Mouse (Mus musculus) E14TG2a.4 (cell line): ENCODE data around the gene Arhgef2.
"Not testable (repeated sequence)": the region's sequence is repeated elsewhere in the genome, so short reads cannot be mapped to it uniquely, and the experiment has no call there.

Source experiments
- H3K27me3 ChIP-seq: 2 replicates; pipeline ENCODE4 v1.6.1; 2014; ENCODE audit warnings: low read length, control low read depth; ENCODE audit not compliant: insufficient read depth
- H3K36me3 ChIP-seq: 2 replicates; pipeline ENCODE4 v1.6.1; 2014; ENCODE audit warnings: low read length, control low read depth; ENCODE audit not compliant: insufficient read depth
- H3K4me1 ChIP-seq: replicated peaks from 2 replicates; pipeline ENCODE4 v1.6.1; 2014; ENCODE audit warnings: low read depth, low read length, control low read depth
- H3K4me3 ChIP-seq: replicated peaks from 2 replicates; pipeline ENCODE4 v1.5.1; 2014; ENCODE audit warnings: mild to moderate bottlenecking, low read length
- H3K9me3 ChIP-seq: 2 replicates; pipeline ENCODE4 v1.6.1; 2014; ENCODE audit warnings: low read length, control low read depth
- CTCF ChIP-seq: conservative IDR thresholded peaks from 2 replicates; pipeline ENCODE4 v1.5.1; 2014; ENCODE audit warnings: low read length
- NANOG ChIP-seq: IDR thresholded peaks from 2 replicates; pipeline ENCODE4 v1.6.1; 2014; ENCODE audit warnings: borderline replicate concordance, low read length, mixed read lengths
- POU5F1 ChIP-seq: IDR thresholded peaks from 2 replicates; pipeline ENCODE4 v1.6.1; 2014; ENCODE audit warnings: low read length, borderline replicate concordance

The Arhgef2 gene

GRCm38 (mm10) chr3:88593893-88594580 is 11.7 kb upstream of the Arhgef2 start:
- TF ChIP-seq CTCF (no peak), POU5F1 (no peak), NANOG (no peak)
- peaks cover 66% of the 10 kb centered on the region for H3K4me1 ChIP-seq

GRCm38 (mm10) chr3:88596547-88596946 is 9.2 kb upstream of the Arhgef2 start:
- H3K27me3 ChIP-seq, H3K9me3 ChIP-seq, H3K36me3 ChIP-seq, H3K4me3 ChIP-seq: not testable (repeated sequence)
- peaks cover 45% of the 10 kb centered on the region for H3K4me1 ChIP-seq

More at GRCm38 (mm10) chr3:88593893-88594580, 11.7 kb upstream of the Arhgef2 start:
- Histone ChIP-seq H3K9me3 (no peaks in the 10 kb centered on the region), H3K4me3 (no peak overlapping the region), H3K27me3 (no peaks in the 10 kb centered on the region), H3K36me3 (peaks cover 24% of the 10 kb centered on the region)

DNA sequence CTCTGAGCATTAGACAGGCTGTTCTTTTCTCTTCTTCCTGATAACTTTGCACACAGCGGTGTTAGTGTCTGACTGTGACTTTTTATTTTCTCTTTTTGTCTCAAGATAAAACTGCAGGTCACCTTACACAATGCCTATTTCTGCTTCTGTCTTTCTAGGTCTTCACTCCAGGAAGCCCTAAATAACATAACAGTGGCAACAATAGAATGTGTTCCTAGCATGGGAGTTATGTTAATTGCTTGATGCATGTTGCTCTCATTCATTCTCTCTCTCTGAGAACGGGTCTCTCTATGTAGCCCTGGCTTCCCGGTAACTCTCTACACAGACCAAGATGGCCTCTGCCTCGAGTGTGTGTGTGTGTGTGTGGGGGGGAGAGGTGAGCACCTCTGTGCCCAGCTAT is 3.3 kb upstream of the Arhgef2 start:
- H3K4me3 ChIP-seq = no peak overlapping the region
- no peaks in the 10 kb centered on the region for H3K27me3 ChIP-seq
- H3K9me3 ChIP-seq = no peaks in the 10 kb centered on the region
- H3K4me1 ChIP-seq = peaks cover 54% of the 10 kb centered on the region
- H3K36me3 ChIP-seq = no peaks in the 10 kb centered on the region
- TF ChIP-seq POU5F1 = 0 out of 2 replicates have a peak, but pooled peaks have one; percentile 22
- no peak for TF ChIP-seq CTCF
- TF ChIP-seq NANOG = peak; percentile 65; the same call in 1 of the 2 replicates

GRCm38 (mm10) chr3:88603714-88604161 is 2.0 kb upstream of the Arhgef2 start:
- Histone ChIP-seq H3K4me3 (no peak overlapping the region), H3K27me3 (no peaks in the 10 kb centered on the region), H3K36me3 (no peaks in the 10 kb centered on the region), H3K4me1 (peaks cover 62% of the 10 kb centered on the region), H3K9me3 (no peaks in the 10 kb centered on the region)
- TF ChIP-seq CTCF (peak; percentile 92), POU5F1 (no peak)

GRCm38 (mm10) chr3:88604863-88605262 is 903 bp upstream of the Arhgef2 start:
- no peaks in the 10 kb centered on the region for H3K36me3 ChIP-seq
- TF ChIP-seq CTCF (no peak), NANOG (no peak), POU5F1 (no peak)
- H3K9me3 ChIP-seq = no peaks in the 10 kb centered on the region
- no peaks in the 10 kb centered on the region for H3K27me3 ChIP-seq
- peaks cover 62% of the 10 kb centered on the region for H3K4me1 ChIP-seq
- H3K4me3 ChIP-seq = no peak overlapping the region

GRCm38 (mm10) chr3:88607065-88607757 is 1.4 kb downstream of the Arhgef2 start:
- no peaks in the 10 kb centered on the region for H3K9me3 ChIP-seq
- no peaks in the 10 kb centered on the region for H3K27me3 ChIP-seq
- peaks cover 53% of the 10 kb centered on the region for H3K4me1 ChIP-seq
- no peaks in the 10 kb centered on the region for H3K36me3 ChIP-seq
- TF ChIP-seq NANOG (no peak), POU5F1 (no peak), CTCF (peak; percentile 100)
- peak overlapping the region; percentile 74 for H3K4me3 ChIP-seq

- peak overlapping the region; percentile 74 for H3K4me3 ChIP-seq
- no peaks in the 10 kb centered on the region for H3K27me3 ChIP-seq
- no peak for TF ChIP-seq NANOG
- no peak for TF ChIP-seq POU5F1
- H3K36me3 ChIP-seq = no peaks in the 10 kb centered on the region
- H3K4me1 ChIP-seq = peaks cover 47% of the 10 kb centered on the region
- H3K9me3 ChIP-seq = no peaks in the 10 kb centered on the region
Measured at GRCm38 (mm10) chr3:88607758-88608138, 2.0 kb downstream of the Arhgef2 start.

DNA sequence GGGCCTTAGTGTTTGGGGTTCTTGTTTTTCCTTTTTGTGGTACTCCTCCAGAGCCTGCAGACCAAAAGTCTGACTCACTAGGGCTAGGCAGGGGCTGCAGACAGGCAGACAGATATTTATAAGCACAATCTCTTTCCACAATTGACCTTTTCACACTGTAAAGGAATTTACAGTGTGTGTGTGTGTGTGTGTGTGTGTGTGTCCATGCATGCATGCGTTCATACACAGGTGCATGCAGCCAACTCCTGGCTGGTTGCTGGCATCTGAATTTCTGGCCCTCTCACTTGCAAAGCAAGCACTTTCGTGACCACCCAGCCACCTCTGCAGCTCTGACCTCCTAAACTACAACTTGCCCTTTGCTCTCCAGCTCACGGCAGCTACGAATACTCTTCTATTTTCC is 3.3 kb downstream of the Arhgef2 start:
- TF ChIP-seq NANOG = no peak
- TF ChIP-seq POU5F1 = no peak
- no peak for TF ChIP-seq CTCF
- no peaks in the 10 kb centered on the region for H3K9me3 ChIP-seq
- no peaks in the 10 kb centered on the region for H3K36me3 ChIP-seq

GRCm38 (mm10) chr3:88614418-88614817 is 8.7 kb downstream of the Arhgef2 start:
- H3K4me3 ChIP-seq = peak overlapping the region; percentile 66
- H3K36me3 ChIP-seq = peaks cover 22% of the 10 kb centered on the region
- no peak for TF ChIP-seq POU5F1
- no peak for TF ChIP-seq CTCF
- TF ChIP-seq NANOG = no peak
- H3K27me3 ChIP-seq = peaks cover 5% of the 10 kb centered on the region; the same call in 1 of the 2 replicates
- peaks cover 56% of the 10 kb centered on the region for H3K4me1 ChIP-seq
- H3K9me3 ChIP-seq = no peaks in the 10 kb centered on the region

More for the DNA sequence above, 3.3 kb downstream of the Arhgef2 start:
- H3K4me3 ChIP-seq = no peak overlapping the region
- H3K27me3 ChIP-seq = no peaks in the 10 kb centered on the region
- peaks cover 40% of the 10 kb centered on the region for H3K4me1 ChIP-seq

DNA sequence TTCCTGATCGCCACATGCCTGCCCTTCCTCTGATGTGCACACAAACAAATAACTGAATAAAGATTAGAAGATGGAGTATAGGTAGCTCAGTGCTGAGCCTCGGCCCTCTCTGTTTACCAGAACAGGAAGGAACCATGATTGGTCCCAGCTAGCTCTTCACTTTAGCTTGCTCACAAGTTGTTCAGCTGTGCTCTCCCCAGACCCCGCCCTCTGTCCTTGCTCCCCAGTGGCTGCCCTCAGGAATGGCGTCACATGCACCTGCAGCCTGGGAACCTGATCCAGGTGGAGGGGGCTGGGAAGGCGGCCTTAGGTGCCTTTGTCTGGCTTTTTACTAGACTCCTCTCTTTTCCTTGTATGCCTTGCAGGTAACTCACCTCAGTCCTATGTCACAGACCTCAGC is 9.4 kb downstream of the Arhgef2 start:
- H3K4me1 ChIP-seq = peaks cover 63% of the 10 kb centered on the region
- H3K27me3 ChIP-seq = peaks cover 5% of the 10 kb centered on the region; the same call in 1 of the 2 replicates
- peaks cover 22% of the 10 kb centered on the region for H3K36me3 ChIP-seq
- no peak for TF ChIP-seq NANOG
- no peak for TF ChIP-seq CTCF
- no peak for TF ChIP-seq POU5F1
- peak overlapping the region; percentile 66 for H3K4me3 ChIP-seq
- no peaks in the 10 kb centered on the region for H3K9me3 ChIP-seq
